Mouse (Mus musculus) layer of hippocampus, postnatal 25 days (tissue): Measurements from ENCODE around the gene Tprn. TPM values are rescaled to one million over a fixed set of nuclear protein-coding genes. Genes with fewer than 3 reads are reported as not detected.

Experiments
- DNase-seq, 2 experiments: peaks; one replicate each; pipeline ENCODE4 v3.0.0; 2022; ENCODE audit warnings: mixed read lengths in 2 of 2, low spot score in 1 of 2; ENCODE audit errors: extremely low spot score in 1 of 2
- total RNA-seq, 2 experiments: library from RNA; stranded (reverse); gene quantifications; 2 replicates each; pipeline ENCODE4 v1.2.3; 2021

Tprn gene
- 10 to 100 TPM; 27.0 to 29.4 TPM for total RNA-seq

GRCm38 (mm10) chr2:25262291-25262767 is at the start of gene Tprn:
Gene Tprn, plus strand, starts transcription at chr2:25262618.
- DNase-seq, result peak; percentile 68 to 78

DNA sequence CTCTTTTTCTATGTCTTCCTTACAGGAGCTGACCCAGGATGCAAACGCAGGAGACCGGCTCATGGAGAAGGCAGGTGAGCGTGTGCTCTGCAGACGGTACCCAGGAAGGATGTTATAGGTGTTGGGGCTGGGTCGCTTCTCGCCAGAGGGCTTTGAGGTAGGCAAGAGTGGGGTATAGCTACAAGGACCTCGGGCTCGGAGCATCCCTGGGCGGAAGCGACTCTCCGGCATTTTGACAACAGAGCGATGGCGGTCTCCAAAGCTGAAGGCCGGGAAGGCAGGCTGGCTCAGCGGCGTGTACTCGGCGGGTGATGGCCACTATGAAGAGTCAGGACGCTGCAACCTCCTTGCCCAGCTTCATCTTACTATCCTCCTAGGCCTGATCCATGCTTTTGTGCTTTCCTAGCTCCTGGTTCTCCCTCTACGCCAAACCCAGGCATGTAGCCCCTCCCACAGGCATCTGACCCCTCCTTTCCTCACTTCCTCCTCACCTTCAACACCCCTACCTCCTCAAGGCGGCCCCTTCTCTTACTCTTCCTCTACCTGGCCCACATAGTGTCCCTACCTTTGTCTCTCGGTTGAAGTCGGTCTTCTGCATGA is 49.1 kb upstream of the Tprn start:
- no peak for DNase-seq

DNA sequence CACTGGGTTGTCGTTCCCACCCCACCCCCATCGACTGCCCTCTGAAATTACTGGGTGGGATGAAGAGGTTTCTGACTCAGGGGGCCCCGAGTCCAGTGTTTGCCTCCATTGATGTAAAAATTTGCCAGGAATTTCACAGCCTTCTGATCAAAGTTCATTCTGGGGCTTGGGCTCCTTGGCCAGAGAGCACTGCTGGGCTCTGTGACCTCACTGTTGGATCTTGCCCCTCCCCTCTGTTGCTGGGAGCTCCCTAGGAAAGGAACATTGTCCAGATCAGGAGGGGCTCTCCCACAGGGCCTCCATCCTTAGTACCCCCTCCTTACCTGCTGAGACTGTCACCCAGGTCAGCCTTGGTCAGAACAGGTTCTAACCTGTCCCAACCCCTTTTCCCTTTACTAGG is 48.0 kb upstream of the Tprn start, which contains the start of gene Stpg3:
TSS of gene Stpg3 (minus strand) at position 194 of the 400 bp plus-strand sequence.
- DNase-seq, result no peak

DNA sequence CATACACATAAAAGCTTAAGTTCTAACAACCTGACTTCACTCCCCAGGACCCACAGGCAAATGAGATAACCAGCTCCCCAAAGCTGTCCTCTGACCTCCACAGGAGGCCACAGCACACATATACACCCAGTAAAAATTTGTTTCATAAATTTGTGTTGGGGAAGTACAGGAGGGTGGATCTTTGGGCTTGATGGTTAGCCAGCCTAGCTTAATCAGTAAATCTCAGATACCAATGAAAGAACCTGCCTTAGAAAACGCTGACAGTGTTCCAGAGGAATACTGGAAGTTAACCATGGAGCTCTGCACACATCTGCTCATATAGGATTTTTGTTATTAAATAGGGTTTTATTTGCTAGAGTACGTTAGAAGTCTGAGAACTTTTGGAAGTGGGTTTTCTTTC is 44.8 kb upstream of the Tprn start:
- no peak for DNase-seq

DNA sequence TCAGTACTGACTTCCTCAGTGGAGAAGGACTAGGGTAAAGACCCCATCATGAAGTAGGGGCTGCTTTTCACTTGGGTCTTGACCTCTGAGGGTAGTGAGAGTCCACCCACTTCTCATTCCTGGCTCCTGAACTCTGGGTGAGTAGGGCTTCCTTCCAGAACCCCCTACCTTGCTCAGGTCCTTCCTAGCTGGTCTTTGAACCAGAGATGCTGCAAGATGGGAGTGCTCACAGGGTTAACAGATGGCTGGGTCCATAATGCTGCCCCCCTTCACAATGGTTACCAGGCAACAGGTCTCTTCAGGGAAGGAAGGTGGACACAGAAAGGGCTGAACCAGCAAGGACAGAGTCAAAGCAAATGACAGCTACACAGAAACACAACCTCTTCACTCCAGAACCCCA is 44.0 kb upstream of the Tprn start, which contains the start of gene Fam166a:
TSS of gene Fam166a (plus strand) at position 301 of the 400 bp plus-strand sequence.
- DNase-seq, result no peak

GRCm38 (mm10) chr2:25221331-25221772 is 41.1 kb upstream of the Tprn start:
- DNase-seq, result no peak

DNA sequence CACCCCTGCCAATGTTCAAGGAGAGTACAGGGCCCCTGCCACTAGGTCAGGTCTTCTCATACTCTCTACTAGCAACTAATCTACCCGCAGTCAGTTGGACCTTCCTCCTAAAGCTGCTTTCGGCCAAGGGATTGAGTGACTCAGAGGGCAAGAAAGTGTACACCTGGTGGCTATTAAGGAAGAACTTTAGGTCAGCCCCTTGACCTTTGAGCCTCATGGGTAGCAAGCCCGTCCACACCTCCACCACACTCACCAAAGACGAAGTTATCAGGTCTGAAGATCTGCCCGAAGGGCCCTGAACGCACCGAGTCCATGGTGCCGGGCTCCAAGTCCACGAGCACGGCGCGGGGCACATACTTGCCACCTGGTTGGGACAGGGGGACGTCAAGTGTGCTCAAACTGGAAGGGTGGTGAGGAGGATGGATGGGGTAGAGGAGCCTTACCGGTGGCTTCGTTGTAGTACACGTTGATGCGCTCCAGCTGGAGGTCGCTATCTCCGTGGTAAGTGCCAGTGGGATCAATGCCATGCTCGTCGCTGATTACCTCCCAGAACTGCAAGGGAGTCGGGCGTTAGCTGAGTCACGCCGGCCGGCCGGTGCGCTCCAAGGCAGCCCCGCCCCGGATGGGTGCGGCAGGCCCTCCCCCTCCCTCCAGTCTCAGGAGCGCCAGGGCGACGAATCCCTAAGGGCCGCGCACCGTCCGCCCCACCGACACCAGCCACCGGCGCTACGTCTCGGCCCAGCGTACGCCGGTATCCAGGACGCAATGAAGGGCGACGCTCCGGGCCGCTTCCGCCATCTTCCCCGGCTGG is 38.5 kb upstream of the Tprn start:
- DNase-seq, result peak in 1 of 2 experiments; percentile 47

DNA sequence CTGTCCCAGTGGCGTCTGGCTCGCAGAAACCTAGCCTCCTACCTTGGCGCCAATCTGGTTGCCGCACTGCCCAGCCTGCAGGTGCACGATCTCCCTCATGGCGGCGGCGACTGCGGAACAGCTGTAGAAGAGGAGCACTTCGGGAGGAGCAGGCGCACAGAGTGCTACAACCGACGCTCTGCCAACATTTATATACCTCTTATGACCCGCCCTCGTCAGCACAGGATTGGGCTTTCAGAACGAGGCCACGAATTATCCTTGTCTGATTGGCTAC is 38.0 kb upstream of the Tprn start, which contains the start of gene Tubb4b:
TSS of gene Tubb4b (minus strand) at position 211 of the 274 bp plus-strand sequence.
- DNase-seq, result peak in 1 of 2 experiments; percentile 81

DNA sequence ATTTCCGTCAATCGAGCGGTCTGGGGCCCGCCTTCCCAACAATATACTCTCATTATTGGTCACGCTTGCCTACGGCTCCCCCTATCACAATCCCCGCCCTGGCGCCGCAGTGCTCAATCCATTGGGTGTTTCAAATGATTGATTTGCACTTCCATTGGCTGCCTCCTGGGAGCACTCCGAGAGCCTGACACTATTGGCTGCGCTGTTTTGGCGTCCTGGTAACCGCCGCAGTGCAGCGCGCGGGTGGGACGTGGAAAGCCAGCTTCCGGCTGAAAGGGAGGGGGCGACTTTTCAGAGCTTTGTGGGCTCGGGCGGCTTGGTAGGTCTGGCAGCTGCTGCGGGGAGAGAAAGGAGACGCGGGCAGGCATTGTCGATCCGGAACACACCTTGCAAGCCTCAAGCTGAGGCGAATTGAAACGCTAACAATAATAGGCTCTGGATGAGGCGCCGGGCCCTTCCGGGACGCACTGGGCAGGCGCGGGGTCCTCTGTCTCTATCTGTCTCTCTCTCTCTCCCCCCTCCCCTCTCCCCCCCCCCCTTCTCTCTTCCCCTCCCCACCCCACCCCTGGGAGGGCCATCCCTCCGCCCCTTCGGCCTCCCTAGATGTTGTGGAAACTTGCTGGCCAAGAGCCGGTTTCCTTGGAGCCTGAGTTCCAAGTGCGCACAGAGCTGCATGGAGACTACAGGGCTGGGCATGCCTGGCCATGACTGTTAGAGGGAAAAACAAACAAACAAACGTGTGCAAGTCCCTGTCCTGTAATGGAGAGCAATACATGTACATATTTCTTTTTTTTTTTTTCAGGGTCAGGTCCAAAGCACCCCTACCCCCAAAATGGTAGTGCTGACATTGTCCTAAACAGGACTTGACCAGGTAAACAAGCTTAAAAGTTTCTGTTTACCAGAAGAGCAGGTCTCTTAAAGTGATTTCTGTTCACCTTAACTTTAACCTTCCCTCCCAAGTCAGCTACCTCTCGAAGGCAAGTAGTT is 37.4 kb upstream of the Tprn start:
- peak; percentile 81 to 92 for DNase-seq

GRCm38 (mm10) chr2:25225811-25226379 is 36.5 kb upstream of the Tprn start:
- DNase-seq, result no peak

DNA sequence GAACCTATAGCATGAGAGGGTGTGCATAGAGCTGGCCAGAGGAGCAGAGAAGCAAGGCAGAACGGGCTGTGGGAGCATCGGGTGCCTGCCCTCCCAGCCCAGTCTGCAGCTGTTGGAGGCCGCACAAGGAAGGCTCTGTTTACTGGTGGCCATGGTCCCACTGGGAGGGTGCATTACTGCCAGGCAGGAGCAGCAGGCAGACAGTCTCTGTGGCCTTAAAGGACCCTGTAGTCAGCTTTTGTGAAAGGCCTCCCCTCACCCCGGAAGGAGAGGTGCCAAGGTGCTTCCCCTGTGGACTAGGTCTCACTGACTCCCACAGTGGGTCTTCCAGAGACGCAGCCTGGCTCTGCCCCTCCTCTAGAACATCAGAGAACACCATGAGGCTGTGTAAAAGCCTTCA is 35.6 kb upstream of the Tprn start:
- DNase-seq, result peak in 1 of 2 experiments; percentile 26

DNA sequence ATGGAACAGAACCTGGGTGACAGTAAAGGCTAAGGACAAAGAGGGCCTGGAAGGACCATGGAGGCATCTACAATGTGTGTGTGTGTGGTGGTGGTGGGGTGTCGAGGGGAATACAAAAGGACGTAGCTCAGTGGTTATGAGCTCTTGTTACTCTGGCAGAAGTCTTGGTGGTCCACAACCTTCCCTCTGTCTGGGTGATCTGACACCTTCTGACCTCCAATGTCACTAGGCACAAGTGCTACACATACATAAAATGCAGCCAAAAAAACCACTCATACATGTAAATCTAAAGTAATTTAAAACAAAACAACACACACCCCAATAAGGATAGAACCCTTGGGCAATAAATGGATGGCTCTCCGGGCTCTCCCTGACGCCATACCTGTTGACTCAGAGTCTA is 35.0 kb upstream of the Tprn start:
- DNase-seq, result no peak

DNA sequence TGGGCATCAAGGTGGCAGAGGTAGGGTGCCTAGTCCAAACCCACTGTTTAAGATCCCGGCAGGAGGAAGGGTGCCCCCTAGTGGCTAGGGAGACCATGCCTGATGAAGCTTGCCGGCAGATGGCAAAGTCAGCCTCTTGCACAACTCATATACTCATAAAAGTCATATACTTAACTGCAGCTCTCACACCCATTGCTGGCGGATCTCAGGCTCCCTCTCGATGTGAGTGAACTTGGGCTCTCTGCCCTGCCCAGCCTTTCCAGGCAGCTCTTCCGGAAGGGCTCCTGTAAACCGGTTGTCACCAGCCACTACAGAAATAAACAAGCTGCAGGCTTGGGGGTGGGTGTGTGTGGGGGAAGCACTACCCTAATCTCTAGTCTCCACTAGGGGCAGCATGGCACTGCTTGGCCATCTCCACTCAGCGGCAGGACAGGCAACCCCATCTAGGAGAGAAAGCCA is 34.0 kb upstream of the Tprn start:
- peak; percentile 65 to 88 for DNase-seq

GRCm38 (mm10) chr2:25228995-25229530 is 33.4 kb upstream of the Tprn start:
- DNase-seq, result no peak

- no peak for DNase-seq
These were observed 32.8 kb upstream of the Tprn start for GRCm38 (mm10) chr2:25229582-25229981.

DNA sequence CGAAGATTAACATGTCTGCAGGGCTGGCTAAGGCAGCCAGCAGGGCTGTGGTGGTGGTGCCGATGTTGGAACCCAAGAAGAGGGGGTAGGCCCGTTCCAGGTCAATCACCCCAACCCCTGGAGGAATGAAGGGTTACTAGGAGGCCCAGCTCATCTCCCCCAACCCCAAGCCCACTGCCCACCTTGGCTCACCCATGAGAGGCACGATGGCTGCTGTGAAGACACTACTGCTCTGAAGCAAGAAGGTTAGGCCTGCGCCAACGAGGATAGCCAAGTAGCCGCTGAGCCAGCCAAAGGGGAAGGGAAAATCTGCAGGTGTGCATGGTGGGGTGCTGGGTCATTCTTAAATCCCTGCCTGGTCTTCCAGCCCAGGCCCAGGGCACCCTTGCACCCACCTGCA is 31.8 kb upstream of the Tprn start:
- DNase-seq, result no peak

GRCm38 (mm10) chr2:25231038-25231437 is 31.4 kb upstream of the Tprn start:
- DNase-seq, result no peak

GRCm38 (mm10) chr2:25233421-25233820 is 29.0 kb upstream of the Tprn start:
- no peak for DNase-seq

DNA sequence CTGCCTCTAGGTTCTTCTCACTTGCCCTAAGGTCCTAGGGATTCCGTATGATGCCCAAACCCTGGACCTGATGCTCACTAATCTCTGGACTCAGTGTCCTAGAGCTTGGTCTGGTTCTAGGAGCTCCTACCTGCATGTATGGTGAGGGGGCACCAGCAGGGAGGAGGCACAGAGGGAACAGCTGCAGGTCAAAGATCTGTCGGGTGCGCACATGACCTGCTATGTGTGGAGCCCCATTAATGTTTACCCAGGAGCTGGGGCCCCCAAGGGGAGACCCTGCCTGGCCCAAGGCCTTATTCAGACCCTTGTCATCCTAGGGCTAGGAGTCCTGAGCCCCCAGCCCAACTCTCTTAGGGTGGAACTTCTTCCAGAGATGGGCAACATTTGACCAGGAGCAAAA is 28.4 kb upstream of the Tprn start, which contains the start of gene Slc34a3:
TSS of gene Slc34a3 (minus strand) at position 315 of the 400 bp plus-strand sequence.
- no peak for DNase-seq
